Mouse (Mus musculus) forebrain, embryonic 13.5 days (tissue): ENCODE data around the gene Usp43. TPM values are rescaled to one million over a fixed set of nuclear protein-coding genes. Genes with fewer than 3 reads are reported as not detected.

Experiments
- ATAC-seq: fragments of 200-750 bp; cut with Nextera tagmentation; 2 replicates; pipeline ENCODE4 v1.8.0; 2017
- H3K27ac ChIP-seq: fragments of 300-500 bp; sonication (generic); 2 replicates; pipeline ENCODE4 v1.5.1; 2015; ENCODE audit warnings: inconsistent platforms, mild to moderate bottlenecking, moderate library complexity
- H3K27me3 ChIP-seq: fragments of 300-500 bp; sonication (generic); 2 replicates; pipeline ENCODE4 v1.6.1; 2015; ENCODE audit warnings: mild to moderate bottlenecking, inconsistent platforms
- H3K36me3 ChIP-seq: fragments of 300-500 bp; sonication (generic); 2 replicates; pipeline ENCODE4 v1.6.1; 2015; ENCODE audit warnings: mild to moderate bottlenecking, inconsistent platforms; ENCODE audit not compliant: poor library complexity, severe bottlenecking
- H3K4me1 ChIP-seq: fragments of 300-500 bp; sonication (generic); 2 replicates; pipeline ENCODE4 v1.6.1; 2015; ENCODE audit warnings: inconsistent platforms
- H3K4me2 ChIP-seq: fragments of 300-500 bp; sonication (generic); 2 replicates; pipeline ENCODE4 v1.6.1; 2015; ENCODE audit warnings: inconsistent platforms, mild to moderate bottlenecking, moderate library complexity
- H3K4me3 ChIP-seq: fragments of 300-500 bp; sonication (generic); 2 replicates; pipeline ENCODE4 v1.5.1; 2015; ENCODE audit warnings: mild to moderate bottlenecking, inconsistent platforms
- H3K9ac ChIP-seq: fragments of 300-500 bp; sonication (generic); 2 replicates; pipeline ENCODE4 v1.6.1; 2015; ENCODE audit warnings: mild to moderate bottlenecking, inconsistent platforms
- H3K9me3 ChIP-seq: fragments of 300-500 bp; sonication (generic); replicated peaks from 2 replicates; pipeline ENCODE4 v1.6.1; 2016; ENCODE audit warnings: inconsistent platforms
- WGBS: fragments of 180-500 bp; shearing (Covaris S2); methylation state at CpG from one replicate; pipeline ENCODE4 v1.1.7; 2015; 5-methylcytosine and 5-hydroxymethylcytosine counted together
- polyA plus RNA-seq: library from polyadenylated mRNA; unstranded; fragments of >200 nt; fragmentation: Nextera tagmentation; extraction: Ambion mirVana; gene quantifications from 2 replicates; pipeline ENCODE4 v1.2.1, GENCODE M21; 2015

The Usp43 gene
- polyA plus RNA-seq, 1 experiment from 2014 or later: 0.37 TPM

GRCm38 (mm10) chr11:67885921-67886320, 36.0 kb downstream of the Usp43 start:
- no peak overlapping the region for H3K4me2 ChIP-seq
- no peaks in the 10 kb centered on the region for H3K36me3 ChIP-seq
- no peaks in the 10 kb centered on the region for H3K27me3 ChIP-seq
- no peak overlapping the region for H3K4me3 ChIP-seq
- 79% methylated on average over 2 of the region's 2 CpGs for WGBS
- H3K9me3 ChIP-seq: peaks cover 7% of the 10 kb centered on the region; the same call in 1 of the 2 replicates
- H3K4me1 ChIP-seq: no peaks in the 10 kb centered on the region
- ATAC-seq: no peak
- no peak overlapping the region for H3K9ac ChIP-seq
- H3K27ac ChIP-seq: no peak overlapping the region

GRCm38 (mm10) chr11:67865521-67866197, 56.3 kb downstream of the Usp43 start:
- H3K27ac ChIP-seq: no peak overlapping the region
- no peak overlapping the region for H3K4me3 ChIP-seq
- H3K27me3 ChIP-seq: no peaks in the 10 kb centered on the region
- ATAC-seq: no peak
- WGBS: 86% methylated on average over 9 of the region's 9 CpGs
- no peaks in the 10 kb centered on the region for H3K36me3 ChIP-seq
- no peaks in the 10 kb centered on the region for H3K4me1 ChIP-seq
- H3K9me3 ChIP-seq: no peaks in the 10 kb centered on the region
- H3K4me2 ChIP-seq: no peak overlapping the region
- no peak overlapping the region for H3K9ac ChIP-seq

GRCm38 (mm10) chr11:67865100-67865499, 56.9 kb downstream of the Usp43 start:
- Histone ChIP-seq H3K9me3 (no peaks in the 10 kb centered on the region), H3K36me3 (no peaks in the 10 kb centered on the region), H3K4me3 (no peak overlapping the region), H3K27me3 (no peaks in the 10 kb centered on the region), H3K27ac (no peak overlapping the region), H3K9ac (no peak overlapping the region), H3K4me2 (no peak overlapping the region), H3K4me1 (no peaks in the 10 kb centered on the region)
- no peak for ATAC-seq
- 81% methylated on average over 5 of the region's 5 CpGs for WGBS

GRCm38 (mm10) chr11:67861399-67861838, 60.5 kb downstream of the Usp43 start:
- Histone ChIP-seq H3K4me3 (no peak overlapping the region), H3K9ac (no peak overlapping the region), H3K27me3 (no peaks in the 10 kb centered on the region), H3K4me2 (no peak overlapping the region), H3K36me3 (no peaks in the 10 kb centered on the region), H3K27ac (no peak overlapping the region), H3K4me1 (no peaks in the 10 kb centered on the region), H3K9me3 (no peaks in the 10 kb centered on the region)
- 7% methylated on average over 7 of the region's 7 CpGs for WGBS
- no peak for ATAC-seq

GRCm38 (mm10) chr11:67860743-67861398, 61.1 kb downstream of the Usp43 start:
- ATAC-seq: no peak
- no peak overlapping the region for H3K27ac ChIP-seq
- H3K9me3 ChIP-seq: no peaks in the 10 kb centered on the region
- H3K4me1 ChIP-seq: no peaks in the 10 kb centered on the region
- 57% methylated on average over 7 of the region's 7 CpGs for WGBS
- H3K36me3 ChIP-seq: no peaks in the 10 kb centered on the region
- H3K9ac ChIP-seq: no peak overlapping the region
- H3K4me2 ChIP-seq: no peak overlapping the region
- no peaks in the 10 kb centered on the region for H3K27me3 ChIP-seq
- no peak overlapping the region for H3K4me3 ChIP-seq

GRCm38 (mm10) chr11:67858518-67858917, 63.4 kb downstream of the Usp43 start:
- no peak for ATAC-seq
- H3K4me2 ChIP-seq: no peak overlapping the region
- WGBS: 91% methylated on average over 9 of the region's 9 CpGs

GRCm38 (mm10) chr11:67855035-67855434, 66.9 kb downstream of the Usp43 start:
- Histone ChIP-seq H3K4me2 (no peak overlapping the region), H3K27me3 (no peaks in the 10 kb centered on the region), H3K4me3 (no peak overlapping the region), H3K36me3 (no peaks in the 10 kb centered on the region), H3K9ac (no peak overlapping the region), H3K9me3 (no peaks in the 10 kb centered on the region), H3K27ac (no peak overlapping the region), H3K4me1 (no peaks in the 10 kb centered on the region)
- ATAC-seq: no peak
- 36% methylated on average over 2 of the region's 2 CpGs for WGBS

More at GRCm38 (mm10) chr11:67858518-67858917, 63.4 kb downstream of the Usp43 start:
- Histone ChIP-seq H3K9ac (no peak overlapping the region), H3K4me1 (no peaks in the 10 kb centered on the region), H3K9me3 (no peaks in the 10 kb centered on the region), H3K36me3 (no peaks in the 10 kb centered on the region), H3K27me3 (no peaks in the 10 kb centered on the region), H3K4me3 (no peak overlapping the region), H3K27ac (no peak overlapping the region)

- no peaks in the 10 kb centered on the region for H3K36me3 ChIP-seq
- no peak overlapping the region for H3K27ac ChIP-seq
- WGBS: 67% methylated on average over 6 of the region's 6 CpGs
- no peak overlapping the region for H3K4me3 ChIP-seq
- H3K27me3 ChIP-seq: no peaks in the 10 kb centered on the region
- no peak overlapping the region for H3K4me2 ChIP-seq
- no peaks in the 10 kb centered on the region for H3K4me1 ChIP-seq
- ATAC-seq: no peak
- H3K9me3 ChIP-seq: no peaks in the 10 kb centered on the region
- no peak overlapping the region for H3K9ac ChIP-seq
These were observed 68.0 kb downstream of the Usp43 start for GRCm38 (mm10) chr11:67853996-67854395.

GRCm38 (mm10) chr11:67851770-67852169, 70.2 kb downstream of the Usp43 start:
- H3K4me1 ChIP-seq: no peaks in the 10 kb centered on the region
- no peaks in the 10 kb centered on the region for H3K36me3 ChIP-seq
- no peaks in the 10 kb centered on the region for H3K9me3 ChIP-seq
- H3K9ac ChIP-seq: no peak overlapping the region
- H3K4me3 ChIP-seq: no peak overlapping the region
- no peak overlapping the region for H3K27ac ChIP-seq
- no peak overlapping the region for H3K4me2 ChIP-seq
- 74% methylated on average over 5 of the region's 5 CpGs for WGBS
- H3K27me3 ChIP-seq: no peaks in the 10 kb centered on the region
- no peak for ATAC-seq

- Histone ChIP-seq H3K27ac (no peak overlapping the region), H3K4me3 (no peak overlapping the region), H3K27me3 (no peaks in the 10 kb centered on the region), H3K36me3 (no peaks in the 10 kb centered on the region), H3K4me2 (no peak overlapping the region), H3K9me3 (no peaks in the 10 kb centered on the region), H3K4me1 (no peaks in the 10 kb centered on the region), H3K9ac (no peak overlapping the region)
- no peak for ATAC-seq
- WGBS: 75% methylated on average over 4 of the region's 4 CpGs
These were observed 76.8 kb downstream of the Usp43 start for GRCm38 (mm10) chr11:67845193-67845592.

- Histone ChIP-seq H3K27me3 (no peaks in the 10 kb centered on the region), H3K4me2 (no peak overlapping the region), H3K4me3 (no peak overlapping the region), H3K36me3 (no peaks in the 10 kb centered on the region), H3K9ac (no peak overlapping the region), H3K27ac (no peak overlapping the region), H3K4me1 (no peaks in the 10 kb centered on the region), H3K9me3 (no peaks in the 10 kb centered on the region)
- no peak for ATAC-seq
- 86% methylated on average over 1 of the region's 1 CpGs for WGBS
These were observed 82.1 kb downstream of the Usp43 start for GRCm38 (mm10) chr11:67839810-67840209.

GRCm38 (mm10) chr11:67835408-67836078, 86.4 kb downstream of the Usp43 start:
- H3K9me3 ChIP-seq: no peaks in the 10 kb centered on the region
- H3K4me2 ChIP-seq: no peak overlapping the region
- ATAC-seq: no peak
- H3K27me3 ChIP-seq: no peaks in the 10 kb centered on the region
- H3K9ac ChIP-seq: no peak overlapping the region
- no peaks in the 10 kb centered on the region for H3K4me1 ChIP-seq
- no peak overlapping the region for H3K27ac ChIP-seq
- no peaks in the 10 kb centered on the region for H3K36me3 ChIP-seq
- H3K4me3 ChIP-seq: no peak overlapping the region
- WGBS: 95% methylated on average over 10 of the region's 10 CpGs
